Mouse (Mus musculus) liver, embryonic 16.5 days (tissue): ENCODE data around the gene Zfp825. TPM values are rescaled to one million over a fixed set of nuclear protein-coding genes. Genes with fewer than 3 reads are reported as not detected.

ENCODE experiments used
- polyA plus RNA-seq: library from polyadenylated mRNA; unstranded; fragments of >200 nt; fragmentation: Nextera tagmentation; extraction: Ambion mirVana; gene quantifications from 2 replicates; pipeline ENCODE4 v1.2.1, GENCODE M21; 2015

Zfp825 gene
- polyA plus RNA-seq, 1 experiment from 2014 or later: 8.2 TPM

Other genes starting within 250 kb of the Zfp825 start
- 0.08 and 0.11 TPM in 2 replicates for gene Ahrr, start 201.7 kb downstream of the Zfp825 start, polyA plus RNA-seq
- gene Pdcd6, start 176.4 kb downstream of the Zfp825 start, polyA plus RNA-seq: 58.9 and 65.4 TPM in 2 replicates
- gene Sdha, start 143.7 kb downstream of the Zfp825 start, polyA plus RNA-seq: 160 and 161 TPM in 2 replicates
- 17.7 and 19.0 TPM in 2 replicates for gene Ccdc127, start 143.7 kb downstream of the Zfp825 start, polyA plus RNA-seq
- gene Lrrc14b, start 130.0 kb downstream of the Zfp825 start, polyA plus RNA-seq: not detected in 2 replicates
- 0.50 and 0.73 TPM in 2 replicates for gene Zfp72, start 103.2 kb downstream of the Zfp825 start, polyA plus RNA-seq
- 88.0 and 91.7 TPM in 2 replicates for gene Ftl1-ps1, start 94.3 kb downstream of the Zfp825 start, polyA plus RNA-seq
- gene Erap1, start 145.6 kb upstream of the Zfp825 start, polyA plus RNA-seq: 14.9 and 16.9 TPM in 2 replicates